Mouse (Mus musculus): ENCODE data around the gene Card11.

DNA sequence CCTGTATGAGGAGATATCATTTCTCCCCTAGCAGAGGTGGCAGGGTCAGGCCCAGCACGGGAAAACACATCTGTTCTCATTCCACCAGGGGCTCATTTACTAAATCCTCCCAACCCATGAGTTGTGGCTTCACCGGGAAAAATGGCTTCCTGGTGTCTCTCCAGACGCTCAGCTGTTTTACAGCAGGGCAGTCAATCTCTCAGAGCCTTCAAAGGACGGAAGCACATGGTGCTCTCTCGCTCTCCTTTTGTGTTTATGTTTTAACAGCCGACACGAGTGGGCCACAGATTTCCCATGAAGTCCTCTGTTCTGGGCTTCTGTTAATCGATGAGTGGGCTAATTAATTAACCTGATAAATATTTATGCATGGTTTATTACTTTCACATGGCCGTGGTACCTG is 40.5 kb upstream of the Card11 start:
- TF ChIP-seq CHD2 (IDR thresholded peaks at IDR 0.05; ENCODE audit: low read depth, low read length), result no peak
- no peak for TF ChIP-seq ZNF384 (IDR thresholded peaks at IDR 0.05; ENCODE audit: low read depth, low read length)
- no peak for TF ChIP-seq MAFK (IDR thresholded peaks at IDR 0.05; ENCODE audit: insufficient read depth, low read depth, low read length)
- no peak for TF ChIP-seq HCFC1 (IDR thresholded peaks at IDR 0.05; ENCODE audit: borderline replicate concordance, insufficient read depth, low read length)
- TF ChIP-seq ZC3H11A (IDR thresholded peaks at IDR 0.05; ENCODE audit: borderline replicate concordance, low read depth, low read length), result no peak
